In genomic region chr1:171437264-171438013, GRCm38 (mm10) we compare ENCODE assay signal across 8 mouse cellular contexts. TPM values are rescaled to one million over a fixed set of nuclear protein-coding genes. Genes with fewer than 3 reads are reported as not detected.
DNase-seq lines count a peak whose midpoint lies in the region; ATAC-seq and TF ChIP-seq lines count a peak whose summit lies in the region.

Gene F11r (plus strand): TSS chr1:171437535.

- peaks cover 0 to 5% of the 10 kb centered on the region in 2 experiments; a peak in 2 of 4 replicates for H3K36me3 ChIP-seq in MEL (ENCODE audit: control insufficient read depth in 1 of 2, insufficient read depth in 2 of 2, low read length in 2 of 2)
- no peaks in the 10 kb centered on the region for H3K36me3 ChIP-seq in heart, postnatal 0 days (replicated peaks; ENCODE audit: control insufficient read depth, insufficient read depth, low read length)
- H3K36me3 ChIP-seq in megakaryocyte, embryonic 14.5 days (replicated peaks; ENCODE audit: low read length) = peaks cover 4% of the 10 kb centered on the region

- WGBS in heart, postnatal 0 days = 1% methylated on average over 46 of the region's 46 CpGs

- peaks cover 3 to 4% of the 10 kb centered on the region in 2 experiments; a peak in 1 of 4 replicates for H3K27me3 ChIP-seq in MEL (ENCODE audit: control insufficient read depth in 1 of 2, insufficient read depth in 2 of 2, low read length in 2 of 2)
- H3K27me3 ChIP-seq in heart, postnatal 0 days (ENCODE audit: control insufficient read depth, insufficient read depth, low read length) = no peaks in the 10 kb centered on the region
- no peaks in the 10 kb centered on the region for H3K27me3 ChIP-seq in megakaryocyte, embryonic 14.5 days (replicated peaks)

- peak; percentile 77 for ATAC-seq in heart, postnatal 0 days (ENCODE audit: insufficient read depth, low read depth)

- TF ChIP-seq EP300 in MEL (IDR thresholded peaks at IDR 0.05; ENCODE audit: low read depth in 1 of 2, low read length in 2 of 2) = no peak
- TF ChIP-seq EP300 in heart, postnatal 0 days (IDR thresholded peaks at IDR 0.05; ENCODE audit: low read depth) = no peak

- TF ChIP-seq CTCF in MEL (IDR thresholded peaks at IDR 0.05 in 2 of 3, conservative IDR thresholded peaks at IDR 0.05 in 1 of 3; ENCODE audit: control insufficient read depth in 1 of 3, insufficient read depth in 1 of 3, low read depth in 2 of 3, low read length in 3 of 3, poor library complexity in 1 of 3, severe bottlenecking in 1 of 3) = no peak
- TF ChIP-seq CTCF in heart, postnatal 0 days (IDR thresholded peaks at IDR 0.05; ENCODE audit: low read depth) = peak; percentile 23

- H3K4me3 ChIP-seq in MEL (ENCODE audit: control insufficient read depth in 1 of 2, insufficient read depth in 1 of 2, low read depth in 2 of 2, low read length in 2 of 2) = peak within 1 kb of the TSS; percentile 42 to 63
- H3K4me3 ChIP-seq in heart, postnatal 0 days (ENCODE audit: low read depth, low read length) = peak within 1 kb of the TSS; percentile 71
- peak within 1 kb of the TSS; percentile 97 for H3K4me3 ChIP-seq in megakaryocyte, embryonic 14.5 days (replicated peaks)

- TF ChIP-seq RAD21 in MEL (IDR thresholded peaks at IDR 0.05; ENCODE audit: low read depth, low read length) = no peak

- H3K9ac ChIP-seq in MEL (ENCODE audit: control insufficient read depth, low read depth, low read length, poor library complexity, severe bottlenecking) = peak within 1 kb of the TSS; percentile 23; the same call in 1 of the 2 replicates
- peak within 1 kb of the TSS; percentile 80 for H3K9ac ChIP-seq in heart, postnatal 0 days (replicated peaks; ENCODE audit: low read depth, low read length)

- H3K27ac ChIP-seq in MEL (ENCODE audit: control insufficient read depth, low read depth, low read length) = no peak within 1 kb of the TSS
- peak within 1 kb of the TSS; percentile 88 for H3K27ac ChIP-seq in heart, postnatal 0 days (ENCODE audit: low read depth)

- H3K4me1 ChIP-seq in MEL (ENCODE audit: control insufficient read depth in 1 of 2, insufficient read depth in 2 of 2, low read length in 2 of 2) = peaks cover 0 to 19% of the 10 kb centered on the region in 2 experiments; a peak in 2 of 4 replicates
- peaks cover 34% of the 10 kb centered on the region for H3K4me1 ChIP-seq in heart, postnatal 0 days (ENCODE audit: control insufficient read depth, insufficient read depth)
- peaks cover 66% of the 10 kb centered on the region for H3K4me1 ChIP-seq in megakaryocyte, embryonic 14.5 days

- no peak for TF ChIP-seq POLR2A in MEL (IDR thresholded peaks at IDR 0.05; ENCODE audit: control insufficient read depth in 1 of 2, insufficient read depth in 1 of 2, low read depth in 1 of 2, low read length in 2 of 2, poor library complexity in 1 of 2)

- no peaks in the 10 kb centered on the region for H3K79me2 ChIP-seq in MEL (ENCODE audit: control insufficient read depth, insufficient read depth, low read length, poor library complexity)

- H3K9me3 ChIP-seq in MEL (replicated peaks; ENCODE audit: insufficient read depth, low read length) = no peaks in the 10 kb centered on the region
- no peaks in the 10 kb centered on the region for H3K9me3 ChIP-seq in heart, postnatal 0 days (replicated peaks; ENCODE audit: control insufficient read depth, low read length)
- no peaks in the 10 kb centered on the region for H3K9me3 ChIP-seq in megakaryocyte, embryonic 14.5 days

- peak within 1 kb of the TSS; percentile 81 for H3K4me2 ChIP-seq in heart, postnatal 0 days (ENCODE audit: low read depth, low read length)

- DNase-seq in MEL (ENCODE audit: low read depth, low spot score) (peak; percentile 46), adipocyte (ENCODE audit: low spot score) (no peak)
- peak; percentile 4 for DNase-seq in c-Kit-negative CD71-positive TER-119-positive erythroid progenitor cells, embryonic 14.5 days (ENCODE audit: low read depth, low spot score)
- DNase-seq in fat pad, adult 2 months (ENCODE audit: extremely low read depth, low read depth, low spot score) = peak; percentile 92
- DNase-seq in heart, postnatal 0 days (ENCODE audit: low spot score) = peak; percentile 74
- peak; percentile 95 to 98 for DNase-seq in kidney, postnatal 25 days
- DNase-seq in spleen, adult 12 weeks (ENCODE audit: low spot score) = peak; percentile 32

TF ChIP-seq in MEL, 35 proteins besides CTCF, POLR2A, EP300 and RAD21:
- TF ChIP-seq NRF1 (IDR thresholded peaks at IDR 0.05; ENCODE audit: insufficient read depth, low read depth, low read length, poor library complexity, severe bottlenecking) (peak; percentile 54), TBP (IDR thresholded peaks at IDR 0.05; ENCODE audit: low read depth, low read length) (no peak)

RNA-seq across cellular contexts. Expression of gene F11r, which starts in this region (rescaled TPM):
- 0.31 and 0.42 TPM in 2 replicates for total RNA-seq in MEL (2012; rRNA removed)
- polyA plus RNA-seq in MEL (2012; ENCODE audit: insufficient read depth in 1 of 2, insufficient read length in 2 of 2, low read depth in 1 of 2, low replicate concordance in 2 of 2, missing spikeins in 1 of 2) = 1 to 10 TPM in 1 of 2 experiments, not detected in 1; 1.8 TPM
- total RNA-seq in heart, postnatal 0 days (2014; rRNA removed; ENCODE audit: low replicate concordance) = 45.6 and 75.5 TPM in 2 replicates
- 75.8 and 78.3 TPM in 2 replicates for polyA plus RNA-seq in heart, postnatal 0 days (2015; fragmentation: Nextera tagmentation; extraction: Ambion mirVana)
- polyA plus RNA-seq in megakaryocyte, embryonic 14.5 days (2012; ENCODE audit: insufficient read depth, low replicate concordance) = 21.9 and 94.2 TPM in 2 replicates

Comparison
In these comparisons a context has a peak if more than half of its experiments do, and no peak if none do; other contexts are left out.
1. RNA of gene F11r (total RNA-seq): 45.6 to 75.5 TPM in heart, postnatal 0 days; 0.31 to 0.42 TPM in MEL; every median in the first group is over 10 times any median in the second.
2. Peak in every context shown above with its lines, with median percentiles within 50 percentile points of each other: H3K4me3 ChIP-seq.